ENCODE assay signal across 15 mouse cellular contexts in the genomic region with DNA sequence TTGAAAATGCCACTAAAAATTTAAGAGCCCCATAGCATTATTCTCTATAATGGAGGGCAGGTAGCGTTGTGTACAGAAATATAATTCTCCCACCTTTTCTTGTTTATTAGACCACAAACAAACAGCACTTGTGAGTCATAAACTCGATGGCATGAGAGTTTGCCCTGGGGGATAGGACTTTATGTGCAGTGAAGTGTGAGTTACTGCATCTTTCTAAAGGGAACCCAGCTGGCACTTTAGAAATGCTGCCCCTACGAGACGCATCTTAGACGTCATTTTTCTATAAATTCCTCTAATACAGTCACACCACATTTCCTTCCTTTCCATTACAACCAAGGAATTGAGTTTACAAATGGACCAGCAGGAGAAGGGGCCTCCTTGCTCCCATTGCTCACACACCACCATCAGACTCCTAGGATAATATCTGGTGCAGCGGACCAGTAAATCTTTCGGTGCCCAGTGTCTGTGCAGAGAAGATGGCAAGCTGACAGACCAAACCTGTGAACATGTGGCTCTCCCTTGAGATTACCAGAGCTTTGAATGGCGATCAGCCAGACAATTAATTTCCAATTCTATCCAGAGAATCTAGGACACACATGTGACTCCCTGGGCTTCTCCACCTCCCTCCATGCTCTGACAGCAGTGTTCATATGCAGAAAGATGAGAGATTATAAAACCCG.
A peak's percentile ranks its signal among the peaks of the same experiment; 100 is the strongest.
DNase-seq lines count a peak whose midpoint lies in the region; ATAC-seq and TF ChIP-seq lines count a peak whose summit lies in the region.
"Had no signal": no experiment of that assay in that cellular context is flagged by ENCODE, and none has a peak within 500 bp of the region (broad histone marks: within the 10 kb centered on the region; RNA-seq: fewer than 3 reads in every experiment).

No protein-coding gene starts in this region.

- no peak overlapping the region for H3K4me2 ChIP-seq in hindbrain, embryonic 11.5 days (replicated peaks; ENCODE audit: low read depth, low read length)
- H3K4me2 ChIP-seq in neural tube, embryonic 14.5 days (ENCODE audit: low read depth, low read length) = no peak overlapping the region
- H3K4me2 ChIP-seq: liver, embryonic 13.5 days had no signal

- H3K4me3 ChIP-seq in kidney, adult 2 months (ENCODE audit: insufficient read depth, low read depth, low read length) = no peak overlapping the region
- no peak overlapping the region for H3K4me3 ChIP-seq in hindbrain, embryonic 11.5 days (ENCODE audit: low read depth, low read length)
- H3K4me3 ChIP-seq in neural tube, embryonic 14.5 days (ENCODE audit: low read depth, low read length) = no peak overlapping the region
- H3K4me3 ChIP-seq: liver, embryonic 13.5 days had no signal

- no peaks in the 10 kb centered on the region for H3K9me3 ChIP-seq in hindbrain, embryonic 11.5 days (ENCODE audit: control insufficient read depth, low read length)
- no peaks in the 10 kb centered on the region for H3K9me3 ChIP-seq in neural tube, embryonic 14.5 days (ENCODE audit: control insufficient read depth, low read length)
- H3K9me3 ChIP-seq: liver, embryonic 13.5 days had no signal

- H3K9ac ChIP-seq in hindbrain, embryonic 11.5 days (ENCODE audit: low read depth, low read length) = no peak overlapping the region
- H3K9ac ChIP-seq in neural tube, embryonic 14.5 days (replicated peaks; ENCODE audit: low read depth, low read length) = no peak overlapping the region
- H3K9ac ChIP-seq: liver, embryonic 13.5 days had no signal

- no peak for DNase-seq in kidney, adult 2 months
- DNase-seq in kidney, adult 9 months = no peak
- peak; percentile 86 for DNase-seq in brain, embryonic 14.5 days (ENCODE audit: low read depth)
- no peak for DNase-seq in hindbrain, embryonic 11.5 days (ENCODE audit: low spot score)
- DNase-seq in frontal cortex, postnatal 25 days (ENCODE audit: low spot score in 2 of 2) = no peak
- no peak for DNase-seq in adrenal gland, postnatal 36 days
- no peak for DNase-seq in layer of hippocampus, adult 8-10 months (ENCODE audit: low spot score in 2 of 2)
- DNase-seq: adrenal gland, postnatal 14 days; heart, adult 18-20 months; kidney, postnatal 36 days; liver, embryonic 13.5 days; lung, postnatal 36 days; thymus, postnatal 14 days had no signal

- ATAC-seq in hindbrain, embryonic 11.5 days (ENCODE audit: low FRiP score) = peak; percentile 73
- peak; percentile 69 for ATAC-seq in neural tube, embryonic 14.5 days (ENCODE audit: low read depth)
- ATAC-seq: CD4-positive, CD25-positive, alpha-beta regulatory T cell, adult 4 months had no signal

- 35% methylated on average over 9 of the region's 9 CpGs for WGBS in kidney, adult 2 months
- 76% methylated on average over 9 of the region's 9 CpGs for WGBS in hindbrain, embryonic 11.5 days
- WGBS in neural tube, embryonic 14.5 days = 27% methylated on average over 9 of the region's 9 CpGs

- no peaks in the 10 kb centered on the region for H3K27me3 ChIP-seq in kidney, adult 2 months (replicated peaks; ENCODE audit: control insufficient read depth, insufficient read depth, low read length)
- H3K27me3 ChIP-seq in hindbrain, embryonic 11.5 days (ENCODE audit: control insufficient read depth, insufficient read depth, low read length) = no peaks in the 10 kb centered on the region
- H3K27me3 ChIP-seq in neural tube, embryonic 14.5 days (ENCODE audit: control insufficient read depth, insufficient read depth, low read length) = no peaks in the 10 kb centered on the region
- H3K27me3 ChIP-seq: liver, embryonic 13.5 days had no signal

- TF ChIP-seq POLR2A in kidney, adult 2 months (IDR thresholded peaks at IDR 0.05; ENCODE audit: low read depth, low read length) = no peak
- TF ChIP-seq POLR2A in brain, embryonic 14.5 days (IDR thresholded peaks at IDR 0.05; ENCODE audit: borderline replicate concordance, extremely low read depth, insufficient read depth, insufficient read length, poor library complexity, severe bottlenecking) = no peak

- H3K27ac ChIP-seq in kidney, adult 2 months (ENCODE audit: insufficient read depth, low read depth, low read length) = peak overlapping the region; percentile 28; the same call in 1 of the 2 replicates
- no peak overlapping the region for H3K27ac ChIP-seq in hindbrain, embryonic 11.5 days (ENCODE audit: low read depth, low read length)
- peak overlapping the region; percentile 50 for H3K27ac ChIP-seq in neural tube, embryonic 14.5 days (ENCODE audit: low read depth, low read length)
- H3K27ac ChIP-seq: liver, embryonic 13.5 days had no signal

- H3K36me3 ChIP-seq in kidney, adult 2 months (ENCODE audit: control insufficient read depth, insufficient read depth, low read length) = peaks cover 1% of the 10 kb centered on the region
- H3K36me3 ChIP-seq in hindbrain, embryonic 11.5 days (ENCODE audit: control insufficient read depth, insufficient read depth, low read length) = no peaks in the 10 kb centered on the region
- 0 out of 2 replicates have a peak, but pooled peaks cover 3% of the 10 kb centered on the region for H3K36me3 ChIP-seq in neural tube, embryonic 14.5 days (ENCODE audit: control insufficient read depth, insufficient read depth, low read length)
- H3K36me3 ChIP-seq: liver, embryonic 13.5 days had no signal

- no peak for TF ChIP-seq CTCF in kidney, adult 2 months (conservative IDR thresholded peaks at IDR 0.05; ENCODE audit: insufficient read depth, insufficient read length, low read depth, low read length)
- no peak for TF ChIP-seq CTCF in brain, embryonic 14.5 days (IDR thresholded peaks at IDR 0.05; ENCODE audit: borderline replicate concordance, extremely low read depth, insufficient read depth, insufficient read length)

- H3K4me1 ChIP-seq in kidney, adult 2 months (ENCODE audit: control insufficient read depth, insufficient read depth, low read length) = peaks cover 14% of the 10 kb centered on the region; the same call in 1 of the 2 replicates
- H3K4me1 ChIP-seq in hindbrain, embryonic 11.5 days (replicated peaks; ENCODE audit: control insufficient read depth, insufficient read depth, low read length) = no peaks in the 10 kb centered on the region
- peaks cover 33% of the 10 kb centered on the region for H3K4me1 ChIP-seq in neural tube, embryonic 14.5 days (ENCODE audit: control insufficient read depth, insufficient read depth, low read length)
- H3K4me1 ChIP-seq: liver, embryonic 13.5 days had no signal
